Mouse (Mus musculus) 416B (cell line): ENCODE data around the gene C1qtnf5.
A peak's percentile ranks its signal among the peaks of the same experiment; 100 is the strongest.

Source experiments
- DNase-seq: peaks from one replicate; pipeline ENCODE4 v3.0.0; 2011; ENCODE audit warnings: low read depth

Gene C1qtnf5

DNA sequence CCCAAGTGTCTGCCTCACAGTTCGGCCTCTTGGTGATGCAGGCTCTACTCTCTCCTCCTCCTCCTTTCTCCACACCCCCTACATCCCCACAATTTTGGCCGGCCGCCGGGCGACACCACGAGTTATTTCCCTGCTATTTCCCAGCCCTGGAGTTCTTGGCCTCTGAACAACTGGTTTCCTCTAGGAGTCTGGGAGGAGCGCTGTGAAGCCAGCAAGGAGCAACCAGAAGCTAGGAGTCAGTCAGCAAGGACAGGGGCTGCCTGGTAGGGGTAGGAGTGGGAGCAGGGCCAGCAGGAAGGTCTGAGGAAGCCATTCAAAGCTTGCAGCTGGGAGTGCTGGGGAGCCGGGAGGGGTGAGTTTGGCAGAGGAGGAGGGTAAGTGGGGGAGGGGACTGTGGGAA lies at the start of gene C1qtnf5:
C1qtnf5 (plus strand) TSS at position 136 of the 400 bp plus-strand sequence.
- DNase-seq: no peak

DNA sequence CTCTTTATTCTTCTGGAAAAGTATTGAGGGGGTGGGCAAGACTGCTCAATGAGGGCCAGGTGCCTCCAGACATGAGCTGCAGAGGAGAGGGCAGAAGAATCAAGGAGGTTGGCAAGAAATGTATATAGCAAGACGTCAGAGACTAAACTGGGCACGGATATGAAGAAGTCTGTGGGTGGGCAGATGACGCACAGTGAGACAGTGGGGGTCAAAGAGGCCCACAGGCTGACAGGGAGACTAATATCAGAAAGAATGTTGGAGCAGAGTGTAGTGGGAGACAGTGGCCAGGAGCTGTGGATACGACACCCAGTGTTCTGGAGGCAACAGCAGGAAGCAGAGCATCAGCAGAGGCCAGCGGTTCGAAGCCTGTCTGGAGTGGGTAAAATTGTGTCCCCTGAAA lies 48.4 kb upstream of the C1qtnf5 start:
- no peak for DNase-seq

DNA sequence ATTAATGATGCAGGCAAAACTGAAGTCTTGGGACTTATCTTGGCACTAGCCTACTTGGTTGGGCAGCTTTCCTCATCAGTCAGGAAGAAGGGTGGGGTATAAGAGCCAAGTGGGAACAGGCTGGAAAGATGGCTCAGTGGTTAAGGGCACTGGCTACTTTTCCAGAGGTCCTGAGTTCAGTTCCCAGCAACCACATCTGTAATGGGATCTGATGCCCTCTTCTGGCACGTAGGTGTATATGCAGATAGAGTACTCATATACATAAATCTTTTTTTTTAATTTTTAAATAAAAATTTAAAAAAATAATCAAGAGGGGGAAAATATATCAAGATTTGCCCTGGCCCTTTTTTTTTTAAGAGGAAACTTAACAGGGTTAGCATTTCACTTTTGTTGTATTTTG lies 41.9 kb upstream of the C1qtnf5 start:
- no peak for DNase-seq

DNA sequence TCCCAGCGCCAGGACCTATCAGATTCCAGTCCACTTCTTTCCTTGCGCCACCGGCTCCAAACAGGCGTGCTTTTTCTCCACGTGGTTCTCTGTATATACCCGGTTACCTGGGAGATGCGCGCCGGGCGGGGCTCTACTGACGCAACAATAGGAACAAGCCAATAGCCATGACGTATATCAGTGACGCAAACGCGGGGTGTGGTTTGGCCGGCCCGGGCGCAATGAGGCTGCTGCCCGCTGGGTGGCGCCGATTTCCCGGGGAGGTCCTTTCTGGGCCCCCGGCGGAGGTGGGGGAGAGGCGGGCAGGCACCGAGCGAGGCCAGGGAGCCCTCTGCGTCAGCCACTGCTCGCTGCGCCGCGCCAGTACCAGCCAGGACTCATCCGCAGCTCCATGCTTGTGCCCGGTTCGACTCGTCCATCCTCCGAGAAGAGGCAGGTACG lies 40.2 kb upstream of the C1qtnf5 start, which contains the start of gene Usp2:
Usp2 (plus strand) TSS at position 237 of the 441 bp plus-strand sequence.
- peak; percentile 98 for DNase-seq

DNA sequence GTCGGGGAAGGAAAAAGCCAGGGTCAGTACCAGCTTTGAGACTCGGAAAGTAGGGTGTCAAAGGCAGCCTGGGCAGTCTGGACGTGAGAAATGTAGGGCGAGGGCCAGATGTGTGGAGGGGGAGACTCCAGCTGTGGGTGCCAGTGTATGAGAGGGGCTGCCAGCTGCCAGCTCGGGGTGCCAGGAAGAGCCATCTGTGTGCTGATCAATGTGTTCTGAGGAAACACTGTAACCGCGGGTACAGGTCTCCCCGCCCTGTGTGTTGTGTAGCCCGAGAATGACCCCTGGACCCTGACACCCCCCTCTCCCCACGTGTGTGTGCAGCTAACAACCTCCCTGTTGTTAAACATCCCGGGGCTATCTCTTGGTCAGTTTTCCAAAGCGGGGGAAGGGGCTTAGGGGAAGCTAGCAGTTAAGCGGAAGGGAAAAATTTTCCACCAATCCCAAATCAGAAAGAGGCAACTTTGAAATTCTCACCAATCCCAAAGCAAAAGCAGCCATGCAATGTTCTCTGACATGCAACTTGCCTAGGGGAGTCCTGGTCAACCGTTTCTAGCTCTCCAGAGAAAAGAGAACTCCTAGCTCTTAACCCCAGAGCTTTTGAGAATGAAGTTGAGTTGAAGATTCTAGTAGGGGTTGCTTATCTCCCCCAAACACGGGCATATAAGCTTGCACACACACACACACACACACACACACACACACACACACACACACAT lies 39.6 kb upstream of the C1qtnf5 start:
- no peak for DNase-seq

DNA sequence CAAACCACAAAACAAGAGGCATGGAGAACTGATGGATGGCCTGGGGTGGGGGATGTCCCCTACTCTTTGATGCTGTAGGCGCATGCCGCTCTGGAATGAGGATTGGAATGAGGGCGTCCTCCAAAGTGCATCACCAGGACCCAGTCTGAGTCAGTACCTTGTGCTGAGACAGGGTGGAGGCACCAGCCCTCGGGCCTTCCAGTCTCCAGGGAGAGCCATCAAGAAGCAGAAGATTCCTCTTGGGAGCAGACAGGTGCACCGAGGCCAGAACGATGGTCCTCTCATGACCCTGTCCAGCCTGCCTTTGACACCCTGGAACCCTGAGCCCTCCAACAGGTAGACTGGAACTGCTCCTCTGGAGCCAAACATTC lies 39.1 kb upstream of the C1qtnf5 start:
- DNase-seq: no peak

DNA sequence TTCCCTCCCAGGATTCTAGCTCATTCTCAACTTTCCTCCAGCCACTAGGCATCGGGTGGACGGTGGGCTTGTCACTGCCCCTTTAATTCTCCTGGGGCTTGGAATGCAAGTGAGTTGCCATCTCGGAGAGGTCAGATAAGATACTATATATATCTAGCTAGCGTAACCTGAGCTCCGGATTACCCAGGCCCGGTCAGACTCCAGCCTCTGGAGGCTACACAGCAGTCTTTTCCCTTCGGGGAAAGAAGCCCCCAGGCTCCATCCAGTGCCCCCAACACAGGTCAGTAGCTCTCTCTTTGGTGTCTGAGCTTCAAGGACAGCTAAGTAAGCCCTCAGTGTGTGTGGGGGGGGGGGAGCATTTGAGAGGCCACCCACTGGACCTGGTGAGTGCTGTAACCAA lies 37.8 kb upstream of the C1qtnf5 start:
- no peak for DNase-seq

DNA sequence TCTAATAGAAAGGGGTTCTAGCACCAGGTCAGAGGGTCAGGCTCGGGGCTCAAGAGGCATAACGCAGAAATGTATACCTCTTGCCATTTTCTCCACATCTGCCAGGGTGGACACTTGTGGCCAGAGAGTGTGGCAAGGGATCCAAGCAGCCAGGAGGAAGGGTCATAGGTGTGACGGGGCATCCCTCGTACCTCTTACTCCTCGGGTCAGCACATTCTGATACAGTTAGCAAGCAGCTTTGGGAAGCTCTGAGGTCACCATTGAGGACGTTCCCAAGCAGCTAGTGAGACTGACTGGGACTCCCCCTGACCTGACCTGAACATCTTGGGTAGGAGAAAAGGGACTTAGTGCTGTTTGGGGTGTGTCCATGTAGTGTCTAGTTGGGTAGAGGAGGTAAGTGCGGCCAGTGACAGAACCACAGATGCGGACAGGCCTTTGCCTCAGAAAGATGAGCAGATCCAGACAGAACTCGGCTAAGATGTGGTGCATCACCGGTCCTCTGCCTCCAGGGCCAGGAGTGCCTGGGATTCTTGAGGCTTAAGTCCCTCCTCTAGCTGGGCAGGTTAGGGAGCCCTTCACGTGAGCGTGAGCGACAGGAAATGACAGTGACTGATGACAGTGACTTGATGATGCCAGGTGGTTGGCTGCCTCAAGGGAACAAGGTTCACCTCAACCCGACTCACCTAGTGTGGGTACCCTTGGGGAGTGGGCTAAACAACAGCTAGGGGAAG lies 36.8 kb upstream of the C1qtnf5 start:
- DNase-seq: no peak

DNA sequence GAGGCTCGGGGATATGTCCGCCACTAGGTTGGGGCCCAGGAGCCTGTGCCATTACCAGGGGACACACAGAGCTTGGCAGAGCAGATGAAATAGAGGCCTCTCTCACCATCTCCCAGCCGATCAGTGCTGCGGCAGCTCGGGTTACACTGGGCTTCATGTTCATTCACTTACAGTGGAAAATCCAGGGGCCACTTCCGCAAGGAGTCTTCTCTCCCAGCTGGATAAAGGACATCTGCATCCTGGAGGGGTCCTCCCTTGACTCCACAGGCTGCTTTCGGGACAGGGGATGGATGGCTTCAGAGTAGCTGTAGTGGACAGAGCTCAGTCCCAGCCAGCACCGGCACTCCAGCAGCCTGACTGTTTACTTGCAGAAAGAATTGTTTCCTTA lies 36.2 kb upstream of the C1qtnf5 start:
- DNase-seq: no peak

DNA sequence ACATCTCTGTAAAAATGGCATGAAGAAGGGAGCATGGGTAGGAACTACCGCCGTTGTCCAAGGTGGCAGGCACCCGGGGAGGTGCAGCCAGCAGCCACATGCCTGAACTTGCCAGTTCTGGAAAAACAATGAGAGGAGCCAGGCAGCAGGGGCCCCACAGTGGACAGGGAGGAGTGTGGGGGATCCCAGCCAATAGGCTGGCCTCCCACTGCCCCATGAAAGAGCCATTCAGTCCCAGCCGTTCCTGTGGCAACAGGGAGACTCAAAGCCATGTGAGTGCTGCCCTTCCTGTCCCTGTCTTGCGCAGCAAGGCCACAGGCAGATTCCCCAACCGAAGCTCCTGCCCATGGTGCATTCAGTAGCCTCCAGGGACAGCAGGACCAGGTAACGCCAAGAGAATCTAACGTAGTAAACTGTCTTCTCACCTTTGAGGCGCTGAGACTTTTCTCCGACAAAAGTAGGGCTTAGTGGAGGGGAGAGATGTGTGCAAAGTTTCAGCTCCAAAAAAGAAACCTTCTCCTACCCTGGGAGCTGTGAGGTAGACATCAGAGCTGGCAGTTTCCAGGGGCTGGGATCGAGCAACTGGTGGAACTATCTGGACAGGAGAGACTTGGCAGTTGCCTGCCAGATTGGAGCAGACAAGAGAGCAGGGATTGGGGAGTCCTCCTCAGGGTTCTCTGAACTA lies 35.0 kb upstream of the C1qtnf5 start:
- no peak for DNase-seq

DNA sequence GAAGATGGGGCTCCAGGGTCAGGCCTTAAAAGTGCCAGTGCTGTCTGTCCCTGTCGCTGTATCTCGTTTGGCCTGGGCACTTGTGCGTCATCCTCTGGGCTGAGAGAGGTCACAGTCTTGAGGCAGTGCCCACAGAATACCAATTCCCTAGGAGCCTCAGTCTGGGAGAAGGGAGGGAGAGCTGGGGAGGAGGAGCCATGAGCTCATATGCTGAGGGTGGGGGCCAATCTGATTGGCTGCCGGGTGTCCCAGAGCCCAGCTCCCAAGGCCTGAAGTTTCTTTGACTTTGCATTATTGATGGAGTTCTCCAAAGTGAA lies 34.5 kb upstream of the C1qtnf5 start:
- no peak for DNase-seq

DNA sequence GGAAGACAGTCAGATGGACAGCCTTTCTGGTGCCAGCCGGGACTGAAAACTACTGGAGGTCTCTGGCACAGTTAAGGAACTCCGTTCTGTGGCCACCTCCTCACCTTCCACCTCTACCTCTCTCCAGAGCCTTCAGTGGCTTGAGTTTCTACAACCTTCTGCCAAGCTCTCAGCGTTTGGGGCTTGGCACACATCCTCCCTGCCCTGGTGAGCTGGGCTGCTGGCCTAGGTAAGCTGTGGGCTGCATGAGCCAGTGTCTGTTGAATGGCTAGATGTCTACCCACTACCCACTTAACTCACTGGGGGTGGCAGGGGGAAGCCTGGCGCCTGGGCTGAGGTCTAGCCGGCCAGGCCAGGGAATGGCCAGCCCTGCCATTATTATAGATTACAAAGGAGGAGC lies 33.9 kb upstream of the C1qtnf5 start:
- no peak for DNase-seq

DNA sequence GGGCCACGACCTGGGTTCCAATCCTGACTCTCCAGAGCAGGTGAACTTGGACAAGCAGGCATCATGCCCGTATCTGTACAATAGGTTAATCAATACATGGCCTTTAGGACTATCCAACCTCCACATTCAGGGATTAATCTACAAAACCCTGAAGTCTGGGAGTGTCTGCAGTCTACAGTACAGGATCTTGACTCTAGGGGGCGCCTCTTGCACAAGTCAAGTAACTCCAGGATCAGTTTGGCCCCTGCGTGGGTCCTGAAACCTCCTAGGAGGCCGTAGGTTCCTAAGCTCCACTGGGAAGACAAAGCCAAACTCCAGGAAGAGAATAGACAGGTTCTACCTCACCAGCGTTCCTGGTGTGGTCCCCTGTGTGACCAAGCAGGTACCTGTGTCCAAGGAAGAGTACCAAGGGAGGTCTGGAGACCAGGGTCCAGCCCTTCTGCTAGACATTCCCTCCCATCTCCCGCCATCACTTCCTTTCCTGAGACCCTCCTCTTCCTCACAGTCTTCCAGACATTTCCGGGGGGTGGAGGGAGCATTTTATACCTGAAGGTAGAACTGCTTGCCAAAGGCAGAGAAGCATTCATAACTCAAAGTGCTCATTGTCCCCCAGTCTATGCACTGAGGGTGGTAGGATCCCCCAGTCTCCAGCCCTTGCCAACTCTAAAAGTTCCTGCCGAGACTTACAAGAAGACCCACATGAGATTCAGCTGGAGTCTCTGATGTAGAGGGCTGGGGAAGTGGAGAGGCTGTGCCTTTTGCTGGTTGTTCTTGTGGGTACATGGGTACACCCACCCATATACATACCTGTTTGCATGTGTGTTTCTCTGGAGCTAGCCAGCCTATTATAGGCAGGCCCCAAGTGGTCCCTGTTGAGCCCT lies 32.4 kb upstream of the C1qtnf5 start:
- DNase-seq: peak; percentile 77

DNA sequence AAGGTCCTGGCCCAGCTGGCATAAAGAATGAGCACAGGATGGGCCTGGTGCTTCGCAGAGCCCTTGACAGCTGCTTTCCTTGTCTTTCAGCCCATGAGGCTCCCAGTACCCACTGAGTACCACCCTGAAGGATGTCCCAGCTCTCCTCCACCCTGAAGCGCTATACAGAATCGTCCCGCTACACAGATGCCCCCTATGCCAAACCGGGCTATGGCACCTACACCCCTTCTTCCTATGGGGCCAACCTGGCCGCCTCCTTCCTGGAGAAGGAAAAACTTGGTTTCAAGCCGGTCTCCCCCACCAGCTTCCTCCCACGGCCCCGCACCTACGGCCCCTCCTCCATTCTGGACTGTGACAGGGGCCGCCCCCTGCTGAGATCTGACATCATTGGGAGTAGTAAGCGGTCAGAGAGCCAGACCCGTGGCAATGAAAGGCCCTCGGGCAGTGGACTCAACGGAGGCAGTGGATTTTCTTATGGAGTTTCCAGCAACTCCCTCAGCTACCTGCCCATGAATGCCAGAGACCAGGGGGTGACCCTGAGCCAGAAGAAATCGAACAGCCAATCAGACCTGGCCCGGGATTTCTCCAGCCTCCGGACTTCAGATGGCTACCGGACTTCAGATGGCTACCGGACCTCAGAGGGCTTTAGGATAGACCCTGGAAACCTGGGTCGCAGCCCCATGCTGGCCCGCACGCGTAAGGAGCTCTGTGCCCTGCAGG lies 31.6 kb upstream of the C1qtnf5 start:
- no peak for DNase-seq

DNA sequence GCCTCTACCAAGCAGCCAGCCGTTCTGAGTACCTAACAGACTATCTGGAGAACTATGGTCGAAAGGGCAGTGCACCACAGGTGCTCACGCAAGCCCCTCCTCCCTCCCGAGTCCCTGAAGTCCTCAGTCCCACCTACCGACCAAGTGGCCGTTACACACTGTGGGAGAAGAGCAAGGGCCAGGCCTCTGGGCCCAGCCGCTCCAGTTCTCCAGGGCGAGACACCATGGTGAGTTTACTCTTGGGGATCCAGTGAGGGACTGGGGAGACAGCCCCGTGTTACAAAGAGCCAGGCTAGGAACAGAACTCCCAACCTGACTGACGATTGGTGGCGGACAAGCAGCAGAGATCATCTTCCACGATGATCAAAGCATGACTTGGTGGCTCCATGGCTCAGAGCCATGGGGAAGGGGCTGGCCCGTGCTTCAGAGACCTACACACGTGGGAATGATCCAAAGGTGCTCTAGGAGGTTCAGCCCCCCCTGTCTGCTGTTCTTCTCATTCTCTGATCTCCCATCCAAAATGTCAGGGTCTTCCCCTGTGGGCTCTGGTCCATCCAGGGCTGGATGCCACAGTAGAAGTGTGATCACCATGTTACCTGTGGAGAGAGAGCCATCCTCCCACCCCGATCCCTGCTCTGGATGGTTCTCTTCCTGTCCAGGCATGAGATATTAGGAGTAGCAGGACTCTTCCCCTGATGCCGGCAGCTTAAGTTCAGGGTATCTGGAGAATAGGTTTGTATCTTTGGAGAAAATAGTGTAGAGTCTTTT lies 30.9 kb upstream of the C1qtnf5 start:
- no peak for DNase-seq

DNA sequence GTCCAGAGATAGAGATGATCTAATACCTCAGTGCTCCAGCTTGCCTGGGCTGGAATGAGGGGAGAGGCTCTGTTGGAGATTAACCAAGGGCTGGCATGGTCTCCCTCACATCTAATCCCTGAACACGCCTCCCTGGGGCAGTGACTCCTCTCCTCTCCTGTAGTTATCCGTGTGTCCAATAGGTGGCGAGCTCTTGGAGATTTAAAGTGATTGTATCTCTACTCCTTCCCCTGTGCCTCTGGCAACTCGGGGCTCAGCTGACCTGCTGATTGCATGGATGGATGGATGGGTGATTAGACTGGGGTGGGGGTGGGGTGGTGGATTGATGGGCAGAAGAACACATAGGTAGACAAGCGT lies 30.3 kb upstream of the C1qtnf5 start:
- DNase-seq: peak; percentile 77

DNA sequence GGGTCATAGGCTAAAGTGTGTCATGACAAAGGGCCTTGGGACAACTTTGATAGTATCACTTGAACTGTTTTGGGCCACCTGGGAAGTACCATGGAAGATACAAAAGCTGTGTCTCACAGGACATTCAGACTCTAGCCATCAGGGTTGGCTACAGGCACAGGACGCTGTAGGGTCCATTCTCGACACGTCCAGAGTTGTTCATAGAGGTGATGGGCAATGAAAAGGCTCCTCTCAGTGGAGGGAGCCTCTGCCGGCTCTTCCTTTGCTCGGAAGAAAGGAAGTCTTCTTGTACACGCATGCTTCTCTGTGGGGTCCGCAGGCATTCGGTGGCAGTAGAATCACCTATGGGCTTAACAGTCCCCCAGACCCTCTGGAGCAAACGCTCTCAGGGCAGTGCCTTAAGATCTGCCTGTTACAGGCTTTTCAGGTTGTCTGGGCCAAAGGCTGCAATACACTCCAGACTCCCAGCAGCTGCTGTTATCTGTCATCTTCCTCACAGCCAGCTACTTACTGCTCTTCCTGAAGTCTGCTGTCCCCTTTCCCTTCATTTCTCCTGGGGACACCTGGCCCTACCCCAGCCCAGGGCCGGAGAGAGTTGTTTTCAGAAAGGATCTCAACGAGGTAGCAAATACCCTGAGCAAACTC lies 29.7 kb upstream of the C1qtnf5 start:
- no peak for DNase-seq

DNA sequence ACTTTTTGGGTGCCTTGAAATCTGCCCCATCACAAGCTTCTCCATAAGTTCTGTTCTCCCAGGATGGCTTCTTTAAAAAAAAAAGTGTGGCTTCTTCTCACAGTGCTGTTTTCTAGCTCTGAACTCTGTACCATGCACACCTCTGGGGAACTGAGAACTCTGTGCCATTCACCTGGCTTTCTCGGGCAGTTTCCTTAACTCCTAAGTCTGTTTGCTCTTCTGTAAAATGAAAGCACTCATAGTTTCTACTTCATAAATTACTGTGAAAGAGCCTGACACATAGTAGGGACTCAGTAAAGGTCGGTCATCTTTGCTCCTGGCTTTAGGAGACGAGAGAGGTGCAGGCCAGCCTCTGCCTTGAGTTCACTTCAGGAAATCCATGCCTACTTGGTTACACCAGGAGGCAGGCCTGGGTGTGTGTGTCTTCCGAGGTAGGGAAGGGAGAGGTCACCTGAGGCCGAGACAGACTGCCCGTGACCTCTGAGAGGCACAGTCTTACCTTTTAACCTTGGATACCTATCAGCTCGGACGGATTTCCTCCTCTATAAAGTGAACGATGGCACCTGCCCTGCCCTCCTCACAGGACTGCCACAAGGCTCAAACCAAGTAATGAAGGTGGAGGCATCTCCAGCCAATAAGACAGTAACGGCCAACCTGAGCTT lies 28.8 kb upstream of the C1qtnf5 start:
- no peak for DNase-seq

DNA sequence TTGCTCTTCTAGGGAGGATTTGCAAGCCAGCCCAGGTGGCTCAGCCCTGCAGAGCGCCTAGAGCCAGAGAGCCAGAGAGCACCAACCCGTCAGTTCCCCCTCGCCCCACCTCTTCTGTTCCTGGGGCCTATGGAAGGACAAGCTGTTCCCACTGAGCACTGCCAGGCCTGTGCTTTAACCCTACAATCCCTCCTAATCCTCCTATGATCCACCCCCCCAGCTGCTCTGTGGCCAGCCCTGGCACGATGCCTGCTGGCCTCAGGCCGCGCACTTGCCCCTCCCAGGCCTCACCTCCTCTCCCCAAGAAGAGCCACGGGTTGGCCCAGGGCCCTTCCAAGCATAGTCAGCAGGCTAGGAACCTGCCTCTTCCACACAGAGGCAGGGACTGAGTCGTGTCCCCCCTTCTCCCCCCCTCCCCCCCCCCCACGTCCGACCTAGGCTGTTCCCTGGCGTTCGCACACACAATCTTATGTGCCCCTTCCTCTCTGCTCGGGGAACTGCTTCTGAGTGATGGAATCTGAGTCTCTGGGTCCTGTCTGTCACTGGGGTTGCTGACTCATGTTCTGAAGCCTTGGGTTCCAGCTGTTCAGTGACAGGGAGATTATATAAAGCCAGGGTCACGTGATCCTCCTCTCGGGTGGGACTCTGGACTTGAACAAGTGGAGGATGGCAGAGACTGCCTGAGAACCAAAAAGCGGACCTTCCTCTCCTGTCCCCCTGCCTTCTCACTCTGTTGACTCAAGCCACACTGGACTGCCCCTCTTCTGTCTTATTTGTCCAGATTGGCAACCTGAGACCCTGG lies 27.9 kb upstream of the C1qtnf5 start:
- peak; percentile 85 for DNase-seq
